Mouse (Mus musculus) forebrain, embryonic 14.5 days (tissue): Measurements from ENCODE around the gene S1pr5. TPM values are rescaled to one million over a fixed set of nuclear protein-coding genes. Genes with fewer than 3 reads are reported as not detected.

ENCODE experiments used
- ATAC-seq: fragments of 200-750 bp; cut with Nextera tagmentation; 2 replicates; pipeline ENCODE4 v1.8.0; 2017; ENCODE audit warnings: mild to moderate bottlenecking, moderate library complexity
- DNase-seq: peaks from one replicate; pipeline ENCODE4 v3.0.0-alpha.2; 2015; ENCODE audit warnings: low spot score
- H3K27ac ChIP-seq: fragments of 300-500 bp; sonication (generic); 2 replicates; pipeline ENCODE4 v1.5.1; 2014; ENCODE audit warnings: low read depth, mild to moderate bottlenecking, control low read depth, low read length, moderate library complexity
- H3K27me3 ChIP-seq: fragments of 300-500 bp; sonication (generic); replicated peaks from 2 replicates; pipeline ENCODE4 v1.6.1; 2014; ENCODE audit warnings: low read length, control low read depth, mixed read lengths; ENCODE audit not compliant: control insufficient read depth, insufficient read depth
- H3K36me3 ChIP-seq: fragments of 300-500 bp; sonication (generic); 2 replicates; pipeline ENCODE4 v1.6.1; 2014; ENCODE audit warnings: low read length, control low read depth; ENCODE audit not compliant: control insufficient read depth, insufficient read depth
- H3K4me1 ChIP-seq: fragments of 300-500 bp; sonication (generic); 2 replicates; pipeline ENCODE4 v1.6.1; 2014; ENCODE audit warnings: antibody characterized with exemption, low read length, control low read depth; ENCODE audit not compliant: control insufficient read depth, insufficient read depth
- H3K4me2 ChIP-seq: fragments of 300-500 bp; sonication (generic); 2 replicates; pipeline ENCODE4 v1.6.1; 2014; ENCODE audit warnings: mild to moderate bottlenecking, control low read depth, low read length
- H3K4me3 ChIP-seq: fragments of 300-500 bp; sonication (generic); 2 replicates; pipeline ENCODE4 v1.5.1; 2014; ENCODE audit warnings: low read depth, low read length, control low read depth
- H3K9ac ChIP-seq: fragments of 300-500 bp; sonication (generic); 2 replicates; pipeline ENCODE4 v1.6.1; 2014; ENCODE audit warnings: mild to moderate bottlenecking, low read length, control low read depth, moderate library complexity
- H3K9me3 ChIP-seq: fragments of 300-500 bp; sonication (generic); replicated peaks from 2 replicates; pipeline ENCODE4 v1.6.1; 2016; ENCODE audit warnings: low read length, control low read depth, mixed read lengths; ENCODE audit not compliant: control insufficient read depth
- WGBS: fragments of 180-500 bp; shearing (Covaris S2); extraction: QIAGEN DNeasy Blood & Tissue Kit; methylation state at CpG from one replicate; pipeline ENCODE4 v1.1.7; 2014; 5-methylcytosine and 5-hydroxymethylcytosine counted together
- polyA plus RNA-seq: library from polyadenylated mRNA; unstranded; fragments of >200 nt; fragmentation: Nextera tagmentation; extraction: Ambion mirVana; gene quantifications from 2 replicates; pipeline ENCODE4 v1.2.1, GENCODE M21; 2014

The S1pr5 gene
- polyA plus RNA-seq, 1 experiment from 2014 or later, result 0.94 TPM

- WGBS, result 77% methylated on average over 4 of the region's 4 CpGs
- peaks cover 17% of the 10 kb centered on the region; the same call in 1 of the 2 replicates for H3K4me1 ChIP-seq
- ATAC-seq (no peak), DNase-seq (no peak)
- no peaks in the 10 kb centered on the region for H3K9me3 ChIP-seq
- H3K9ac ChIP-seq, result no peak overlapping the region
- no peaks in the 10 kb centered on the region for H3K36me3 ChIP-seq
- no peaks in the 10 kb centered on the region for H3K27me3 ChIP-seq
- H3K27ac ChIP-seq, result no peak overlapping the region
- H3K4me2 ChIP-seq, result no peak overlapping the region
- H3K4me3 ChIP-seq, result no peak overlapping the region
Observed at GRCm38 (mm10) chr9:21194787-21195493, 53.3 kb downstream of the S1pr5 start.

GRCm38 (mm10) chr9:21193786-21194185 lies 54.5 kb downstream of the S1pr5 start:
- Histone ChIP-seq H3K9me3 (no peaks in the 10 kb centered on the region), H3K4me2 (no peak overlapping the region), H3K27me3 (no peaks in the 10 kb centered on the region), H3K36me3 (no peaks in the 10 kb centered on the region), H3K27ac (no peak overlapping the region), H3K9ac (no peak overlapping the region), H3K4me1 (peaks cover 16% of the 10 kb centered on the region; the same call in 1 of the 2 replicates), H3K4me3 (no peak overlapping the region)
- WGBS, result 77% methylated on average over 3 of the region's 3 CpGs
- DNase-seq (no peak), ATAC-seq (no peak)

Other genes with a start within 250 kb of the S1pr5 start
- gene Mrpl4, start 245.7 kb downstream of the S1pr5 start, polyA plus RNA-seq, result 118 and 129 TPM in 2 replicates
- gene Icam1, start 232.5 kb downstream of the S1pr5 start, polyA plus RNA-seq, result 2.6 and 3.5 TPM in 2 replicates
- gene Icam4, start 219.1 kb downstream of the S1pr5 start, polyA plus RNA-seq, result not detected in 2 replicates
- gene Icam5, start 216.4 kb downstream of the S1pr5 start, polyA plus RNA-seq, result 0.63 and 1.0 TPM in 2 replicates
- 1.3 and 1.8 TPM in 2 replicates for gene Zglp1, start 181.3 kb downstream of the S1pr5 start, polyA plus RNA-seq
- gene Gm49373, start 175.3 kb downstream of the S1pr5 start, polyA plus RNA-seq, result 0.41 and 1.8 TPM in 2 replicates
- 60.2 and 69.8 TPM in 2 replicates for gene Fdx1l, start 174.8 kb downstream of the S1pr5 start, polyA plus RNA-seq
- 1.2 and 1.5 TPM in 2 replicates for gene Gm38431, start 156.4 kb downstream of the S1pr5 start, polyA plus RNA-seq
- gene Raver1, start 156.4 kb downstream of the S1pr5 start, polyA plus RNA-seq, result 43.6 and 47.1 TPM in 2 replicates
- 5.0 and 6.2 TPM in 2 replicates for gene Tyk2, start 117.2 kb downstream of the S1pr5 start, polyA plus RNA-seq
- 222 and 247 TPM in 2 replicates for gene Cdc37, start 98.5 kb downstream of the S1pr5 start, polyA plus RNA-seq
- 17.3 and 22.4 TPM in 2 replicates for gene Pde4a, start 82.7 kb downstream of the S1pr5 start, polyA plus RNA-seq
- gene Keap1, start 9.1 kb downstream of the S1pr5 start, polyA plus RNA-seq, result 34.7 and 39.1 TPM in 2 replicates
- 45.7 and 53.1 TPM in 2 replicates for gene Atg4d, start 16.9 kb upstream of the S1pr5 start, polyA plus RNA-seq
- gene Kri1, start 39.5 kb upstream of the S1pr5 start, polyA plus RNA-seq, result 9.8 and 14.6 TPM in 2 replicates
- gene Cdkn2d, start 43.0 kb upstream of the S1pr5 start, polyA plus RNA-seq, result 101 and 107 TPM in 2 replicates
- gene Ap1m2, start 63.9 kb upstream of the S1pr5 start, polyA plus RNA-seq, result 0.91 and 1.4 TPM in 2 replicates
- 52.0 and 61.0 TPM in 2 replicates for gene Slc44a2, start 72.3 kb upstream of the S1pr5 start, polyA plus RNA-seq
- gene Ilf3, start 119.4 kb upstream of the S1pr5 start, polyA plus RNA-seq, result 248 and 249 TPM in 2 replicates
- gene Qtrt1, start 163.4 kb upstream of the S1pr5 start, polyA plus RNA-seq, result 51.4 and 53.7 TPM in 2 replicates
- gene Dnm2, start 176.5 kb upstream of the S1pr5 start, polyA plus RNA-seq, result 54.2 and 65.3 TPM in 2 replicates